Mouse (Mus musculus): ENCODE results near the gene Slc30a9.

Gene Slc30a9

DNA sequence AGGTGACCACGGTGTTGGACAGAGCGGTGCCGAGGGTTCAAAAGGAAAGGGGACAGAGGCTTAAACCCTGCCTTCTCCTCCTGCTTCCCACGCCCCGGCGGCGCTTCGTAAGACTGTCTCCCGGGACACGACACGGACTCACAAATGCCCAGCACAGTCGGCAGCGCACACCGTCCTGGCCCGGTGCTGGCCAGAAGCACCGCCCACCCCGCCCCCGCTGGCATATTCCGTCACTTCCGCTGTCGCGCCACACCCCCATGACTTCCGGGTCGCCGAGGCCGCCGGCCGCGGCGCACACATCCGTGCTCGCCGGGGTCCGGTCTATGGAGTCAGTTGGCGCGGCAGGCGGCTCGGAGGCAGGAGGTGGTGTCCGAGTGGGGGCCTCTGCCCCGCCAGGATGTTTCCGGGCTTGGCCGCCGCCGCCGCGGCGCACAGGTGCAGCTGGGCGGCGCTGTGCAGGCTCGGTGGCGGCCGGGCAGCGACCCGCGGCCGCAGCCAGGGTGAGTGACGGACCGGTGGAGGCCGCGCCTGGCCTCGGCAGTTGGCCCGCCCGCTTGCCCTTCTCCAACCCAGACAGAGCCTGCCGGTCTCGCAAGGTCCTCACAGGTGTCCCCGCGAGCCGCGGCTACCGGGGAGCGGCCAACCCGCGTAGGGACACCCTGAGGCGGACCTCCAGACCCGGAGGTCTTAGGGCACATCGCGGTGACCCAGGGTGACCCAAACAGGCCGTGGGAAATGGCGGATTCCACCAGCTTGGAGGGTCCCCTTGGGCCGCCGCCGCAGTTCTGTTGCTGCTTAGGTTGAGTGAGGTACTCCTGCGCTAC, at the start of gene Slc30a9:
Gene Slc30a9, plus strand, starts transcription at position 258 of the 824 bp plus-strand sequence.
- DNase-seq (ENCODE audit: low read depth, low spot score) = peak; percentile 72

DNA sequence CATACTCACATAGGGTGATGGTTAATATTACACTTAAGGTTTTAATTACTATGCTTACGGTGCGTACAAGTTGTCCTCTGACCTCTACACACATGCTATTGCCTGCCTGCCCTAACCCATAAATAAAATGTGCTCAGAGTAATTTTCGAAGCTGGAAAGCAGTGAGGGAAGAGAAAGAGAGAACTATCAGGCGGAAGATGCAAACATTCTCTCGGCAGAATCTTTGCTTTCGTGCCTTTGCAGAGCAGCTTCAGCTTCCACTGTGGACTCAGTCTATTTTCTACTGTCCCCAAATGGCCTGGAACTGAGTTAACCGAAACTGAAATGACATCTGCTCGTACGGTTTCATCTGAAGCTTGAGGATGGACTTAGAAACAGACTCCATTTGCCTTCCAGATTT, 48.3 kb upstream of the Slc30a9 start:
- DNase-seq (ENCODE audit: low read depth, low spot score) = peak; percentile 23

DNA sequence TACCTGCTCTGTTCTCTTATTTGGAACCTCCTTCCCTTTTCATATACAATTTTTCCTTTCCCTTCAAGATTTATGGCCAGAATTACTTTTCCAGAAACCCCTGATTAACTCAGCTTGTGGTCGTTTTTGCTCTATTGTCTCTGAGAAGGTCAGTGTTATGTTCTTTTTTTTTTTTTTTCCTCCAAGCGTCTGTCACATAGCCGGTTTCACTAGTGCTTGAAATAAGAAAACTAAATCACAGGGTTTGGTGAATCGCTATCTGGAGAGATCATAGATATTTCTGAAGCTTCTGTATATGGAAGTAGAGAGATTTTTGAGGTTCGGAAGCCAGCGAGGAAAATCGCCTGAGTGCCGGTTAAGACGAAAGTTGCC, 46.6 kb upstream of the Slc30a9 start:
- no peak for DNase-seq (ENCODE audit: low read depth, low spot score)

DNA sequence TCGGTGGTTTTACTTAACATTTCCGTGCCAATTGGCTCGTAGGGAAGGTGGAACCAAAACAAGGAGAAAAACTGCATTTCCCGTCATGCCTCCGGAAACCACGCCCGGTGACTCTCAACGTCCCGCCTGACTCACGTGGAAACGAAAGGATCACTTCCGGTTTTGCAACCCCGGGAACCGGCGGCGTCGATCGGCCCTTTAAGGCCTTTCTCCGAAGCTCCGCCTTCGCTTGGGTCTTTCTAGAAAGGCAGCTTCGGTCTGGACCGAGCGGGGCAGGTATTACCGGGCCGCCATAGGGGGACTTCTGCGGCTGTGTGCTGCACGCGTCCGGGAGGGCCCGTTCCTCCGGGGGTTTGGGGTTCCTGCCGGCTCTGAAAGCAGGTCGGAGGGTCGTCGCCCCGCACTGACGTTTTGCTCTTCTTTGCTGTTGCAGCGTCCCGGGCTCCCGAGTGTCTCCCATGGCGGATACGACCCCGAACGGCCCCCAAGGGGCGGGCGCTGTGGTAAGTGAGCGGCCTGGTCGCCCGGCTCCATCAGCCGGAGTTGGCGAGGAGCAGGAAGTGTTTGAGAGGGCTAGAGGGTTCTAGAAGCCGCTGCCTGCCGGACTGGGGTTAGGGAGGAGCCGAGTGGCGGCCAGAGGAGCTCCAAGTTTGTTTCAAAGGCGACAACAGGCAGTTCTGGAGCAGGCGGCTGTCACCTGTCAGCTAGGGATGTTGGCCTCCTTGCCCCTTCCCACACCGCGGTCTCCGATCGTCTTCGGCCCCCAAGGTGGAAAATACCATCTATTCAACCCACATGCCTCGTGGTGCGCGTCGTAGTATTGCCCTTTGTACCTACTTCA, 46.0 kb upstream of the Slc30a9 start, which contains the start of gene Tmem33:
Gene Tmem33, plus strand, starts transcription at position 35 of the 841 bp plus-strand sequence.
- DNase-seq (ENCODE audit: low read depth, low spot score) = peak; percentile 96

DNA sequence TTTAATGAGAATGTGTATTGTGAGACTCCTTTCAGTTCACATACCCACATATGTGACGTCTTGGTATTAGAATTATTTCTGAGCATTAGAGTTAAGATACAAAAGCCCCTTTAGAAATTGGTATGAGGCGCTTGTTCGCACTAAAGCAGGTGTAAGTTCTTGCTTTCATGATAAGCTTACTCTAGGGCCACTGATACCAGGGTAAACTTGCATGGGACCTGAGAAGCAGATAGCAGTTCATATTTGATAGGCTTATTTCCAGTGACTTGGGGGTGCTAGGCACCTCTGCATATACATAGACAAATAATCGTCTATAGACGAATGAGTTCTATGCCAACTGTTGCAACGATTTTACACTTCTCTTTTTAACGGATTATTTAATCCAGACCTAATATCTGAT, 43.8 kb upstream of the Slc30a9 start:
- DNase-seq (ENCODE audit: low read depth, low spot score) = no peak

DNA sequence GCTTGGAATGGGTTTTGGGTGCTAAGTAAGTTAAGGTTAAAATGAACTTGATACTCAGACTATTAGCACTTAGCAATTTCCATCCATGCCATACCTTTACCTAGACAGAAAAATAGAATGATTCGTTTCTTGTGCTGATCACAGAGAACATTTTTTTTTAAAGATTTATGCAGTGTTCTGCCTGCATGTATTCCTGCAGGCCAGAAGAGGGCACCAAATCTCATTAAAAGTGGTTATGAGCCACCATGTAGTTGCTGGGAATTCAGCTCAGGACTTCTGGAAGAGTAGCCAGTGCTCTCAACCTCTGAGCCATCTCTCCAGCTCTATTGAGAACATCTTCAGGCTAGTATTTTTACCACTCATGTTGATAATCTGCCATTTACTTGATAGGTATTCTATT, 40.6 kb upstream of the Slc30a9 start:
- no peak for DNase-seq (ENCODE audit: low read depth, low spot score)

DNA sequence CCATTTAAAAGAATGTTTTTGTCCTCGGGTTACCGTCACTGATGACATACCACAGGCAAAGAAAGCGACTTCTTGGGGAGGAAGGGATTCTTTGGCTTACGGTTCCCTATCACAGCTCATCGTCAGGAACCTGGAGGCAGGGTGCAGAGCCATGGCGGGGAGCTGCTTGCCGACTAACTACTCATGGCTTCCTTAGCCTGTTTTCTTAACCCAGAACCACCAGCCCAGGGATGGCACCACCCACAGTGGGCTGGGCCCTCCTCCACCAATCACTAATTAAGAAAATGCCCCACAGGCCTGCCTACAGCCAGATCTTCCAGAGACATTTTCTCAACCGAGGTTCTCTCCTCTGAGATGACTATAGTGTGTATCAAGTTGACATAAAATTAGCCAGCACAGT, 37.4 kb upstream of the Slc30a9 start:
- DNase-seq (ENCODE audit: low read depth, low spot score) = no peak

DNA sequence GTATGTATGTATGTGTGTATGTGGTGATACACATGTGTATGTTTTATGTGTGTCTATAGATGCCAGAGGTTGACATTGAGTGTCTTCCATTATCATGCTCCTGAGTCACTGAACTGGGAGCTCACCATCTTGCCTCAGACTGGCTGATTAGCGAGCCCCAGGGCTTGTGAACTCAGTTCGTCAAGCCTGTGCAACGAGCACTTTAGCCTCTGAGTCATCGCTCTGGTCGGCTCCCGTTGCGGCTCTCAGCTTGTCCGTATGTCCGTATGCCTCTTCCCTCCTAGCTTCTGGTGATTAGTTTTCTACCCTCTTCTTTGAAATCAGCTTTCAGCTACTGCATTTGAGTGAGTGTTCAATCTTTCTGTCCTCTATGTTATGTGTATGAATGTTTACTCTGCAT, 27.3 kb upstream of the Slc30a9 start:
- no peak for DNase-seq (ENCODE audit: low read depth, low spot score)

DNA sequence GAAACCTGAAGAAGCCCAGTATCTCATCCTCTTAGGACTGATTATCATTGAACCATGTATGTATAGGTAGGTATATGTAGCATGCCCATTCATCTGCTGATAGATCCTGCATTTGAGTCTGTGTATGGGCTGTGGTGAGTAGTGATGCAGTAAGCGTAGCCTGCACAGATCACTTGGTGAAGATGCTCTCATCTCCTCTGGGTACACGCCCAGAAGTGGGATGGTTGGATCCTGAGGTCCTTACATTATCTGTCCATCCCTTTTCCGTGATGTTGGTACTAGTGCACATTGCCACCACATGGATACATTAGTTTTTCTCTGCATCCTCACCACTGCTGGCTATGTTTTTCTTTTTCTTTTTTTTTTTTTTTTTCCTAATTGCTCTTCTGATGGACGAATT, 26.9 kb upstream of the Slc30a9 start:
- DNase-seq (ENCODE audit: low read depth, low spot score) = no peak

DNA sequence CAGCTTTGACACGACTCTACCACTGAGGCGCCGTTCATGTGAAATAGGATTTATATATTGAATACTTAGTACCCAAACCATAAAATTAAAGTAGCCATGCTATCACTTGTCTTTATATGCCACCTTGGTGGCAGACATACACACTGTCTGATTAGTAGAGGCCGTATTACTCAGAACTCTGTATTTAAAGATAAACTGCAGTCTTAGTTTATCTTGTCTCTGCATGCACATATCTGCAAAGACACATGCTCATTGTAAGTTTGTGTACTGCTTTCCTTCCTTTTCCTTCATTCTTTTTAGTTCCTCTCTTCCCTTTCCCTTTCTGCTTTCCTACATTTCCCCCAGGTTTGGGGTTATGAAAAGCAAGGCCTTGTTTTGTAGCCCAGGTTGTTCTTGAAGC, 26.4 kb upstream of the Slc30a9 start:
- no peak for DNase-seq (ENCODE audit: low read depth, low spot score)

DNA sequence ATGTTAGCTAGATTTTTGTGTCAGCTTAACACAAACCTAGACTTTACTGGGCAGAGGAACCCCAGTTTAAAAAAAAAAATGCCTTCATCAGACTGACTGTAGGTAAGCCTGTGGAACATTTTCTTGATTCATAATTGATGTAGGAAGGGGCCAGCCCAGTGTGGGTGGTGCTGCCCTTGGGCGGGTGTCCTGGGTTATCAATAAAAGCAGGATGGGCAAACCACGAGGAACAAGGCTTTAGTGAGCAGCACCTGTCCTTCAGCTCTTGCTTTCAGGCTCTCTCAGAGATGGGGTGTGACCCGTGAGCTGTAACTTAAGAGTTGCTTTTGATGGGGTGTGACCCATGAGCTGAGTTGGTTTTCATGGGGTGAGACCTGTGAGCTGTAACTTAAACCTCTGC, 11.7 kb upstream of the Slc30a9 start:
- no peak for DNase-seq (ENCODE audit: low read depth, low spot score)

DNA sequence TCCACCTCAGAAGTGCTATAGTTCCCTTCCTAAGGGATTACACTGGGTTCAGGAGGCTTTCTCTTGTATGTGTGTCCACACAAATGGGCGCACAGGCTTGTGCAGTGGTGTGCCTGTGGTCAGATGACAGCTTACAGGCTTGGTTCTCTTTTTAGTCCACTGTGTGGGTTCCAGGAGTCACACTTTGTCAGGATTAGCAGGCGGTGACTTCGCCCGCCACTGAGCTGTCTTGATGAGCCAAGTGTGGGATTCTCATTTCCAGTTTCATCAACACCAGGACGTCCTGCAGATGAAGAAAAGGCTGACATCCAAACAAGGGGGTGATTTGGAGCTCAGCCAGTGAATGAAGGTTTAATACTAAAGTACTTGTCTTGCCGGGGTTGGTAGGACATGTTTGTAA, 11.1 kb upstream of the Slc30a9 start:
- DNase-seq (ENCODE audit: low read depth, low spot score) = peak; percentile 21

DNA sequence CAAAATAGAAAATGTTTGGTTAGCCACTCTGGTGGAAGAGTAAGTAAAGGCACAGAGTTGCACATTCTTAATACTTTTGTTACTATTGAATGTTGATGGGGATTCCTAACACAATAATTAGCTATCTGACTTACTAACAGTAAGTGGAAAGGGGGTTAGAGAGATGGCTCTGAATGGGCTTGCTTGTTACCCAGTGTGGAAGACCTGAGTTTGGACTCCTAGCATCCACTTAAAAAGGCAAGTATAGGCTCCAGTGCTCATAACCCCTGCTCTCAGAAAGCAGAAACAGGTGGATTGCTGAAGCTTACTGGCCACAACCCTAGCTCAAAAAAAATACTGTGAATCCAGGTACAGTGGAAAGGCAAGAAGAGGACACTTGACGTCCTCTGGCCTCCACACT, 10.6 kb upstream of the Slc30a9 start:
- no peak for DNase-seq (ENCODE audit: low read depth, low spot score)

DNA sequence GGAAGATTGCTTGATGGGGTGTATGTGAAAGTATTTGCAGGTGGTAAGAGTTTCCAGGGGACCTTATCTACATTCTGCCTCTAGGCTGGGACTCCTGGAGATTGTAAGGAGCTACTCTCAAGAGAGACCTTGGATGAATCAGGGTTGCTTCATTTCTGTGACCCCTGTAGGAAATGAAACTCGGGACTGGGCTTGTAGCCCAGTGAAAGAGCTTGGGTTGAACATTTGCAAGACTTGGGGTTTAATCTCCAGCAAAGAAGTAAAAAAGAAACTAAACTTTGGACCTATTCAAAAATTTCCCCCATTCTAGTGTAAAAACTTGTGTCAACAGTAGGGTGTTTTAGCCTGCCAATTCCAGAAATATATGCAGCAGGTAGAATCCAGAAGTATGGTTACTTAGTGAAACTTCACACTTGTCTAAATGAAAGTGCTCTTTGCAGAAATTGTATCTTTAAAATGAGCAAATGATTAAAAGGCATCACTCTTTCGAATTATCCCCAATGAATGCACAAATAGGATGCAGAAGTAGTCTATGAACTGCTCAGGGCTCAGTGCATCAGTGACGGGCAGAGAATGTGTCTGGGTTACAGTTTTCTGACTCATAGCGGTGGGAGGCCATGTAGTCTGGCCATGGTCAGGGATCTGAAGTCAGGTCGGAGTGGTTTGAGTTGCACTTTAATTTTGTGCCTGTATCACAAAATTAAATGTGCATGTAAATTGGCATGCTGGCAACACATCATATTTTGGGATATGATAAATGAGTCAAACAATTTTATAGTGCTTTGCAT, 9.5 kb upstream of the Slc30a9 start:
- DNase-seq (ENCODE audit: low read depth, low spot score) = no peak

DNA sequence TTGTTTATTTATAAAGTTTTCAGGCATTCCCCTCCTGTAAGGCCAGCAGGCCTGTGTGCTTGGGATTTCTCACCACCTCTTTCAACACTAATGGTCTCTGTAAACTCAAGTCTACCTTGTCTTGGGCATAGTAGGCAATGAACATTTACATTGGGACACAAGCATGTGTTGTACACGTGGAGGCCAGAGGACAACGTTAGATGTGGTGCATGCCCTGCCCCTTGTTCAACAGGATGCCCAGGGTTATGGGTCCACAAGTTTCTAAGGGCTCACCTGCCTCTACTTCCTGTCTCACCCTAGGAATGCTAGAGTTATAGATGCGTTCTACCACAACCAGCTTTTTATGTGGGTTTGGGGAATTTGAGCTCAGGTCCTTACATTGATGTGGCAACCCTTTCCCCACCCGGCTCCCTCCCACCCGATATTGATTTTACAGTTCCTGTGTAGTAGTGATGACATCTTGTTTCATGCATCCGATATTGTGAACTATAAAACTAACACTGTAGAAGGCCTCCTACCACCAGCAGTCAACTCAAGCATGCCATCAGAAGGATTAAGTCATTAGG, 6.8 kb upstream of the Slc30a9 start:
- DNase-seq (ENCODE audit: low read depth, low spot score) = no peak

DNA sequence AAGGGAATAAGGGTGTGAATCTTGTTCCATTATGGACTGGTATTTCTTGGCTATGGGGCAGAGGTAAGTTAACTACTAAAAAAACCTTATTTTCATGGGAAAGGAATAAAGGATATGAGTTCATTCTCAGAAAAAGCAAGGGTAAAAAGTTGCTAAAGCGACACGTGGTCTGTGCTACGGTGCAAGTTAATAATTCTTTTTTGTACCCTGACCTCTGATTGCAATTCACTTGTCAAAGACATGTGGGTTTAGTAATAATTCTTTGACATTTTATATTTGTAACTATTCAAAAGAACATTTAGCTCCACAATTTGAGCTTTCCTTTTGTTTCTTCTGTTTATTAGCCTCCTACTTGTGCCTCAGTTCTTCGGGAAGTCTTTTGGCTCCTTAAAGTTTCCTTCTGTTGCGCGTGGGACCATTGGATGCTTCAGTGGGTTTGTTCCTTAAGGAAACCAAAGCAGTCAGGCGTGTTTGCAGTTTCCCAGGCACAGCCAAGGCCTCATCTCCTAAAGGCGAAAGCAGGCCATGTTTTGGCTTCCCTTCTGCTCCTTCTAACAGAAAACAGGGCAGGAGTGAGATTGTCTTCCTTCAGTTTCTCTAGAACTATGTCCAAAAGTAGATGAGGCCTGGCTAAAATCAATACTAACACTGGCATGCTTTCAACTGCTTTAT, 5.7 kb upstream of the Slc30a9 start:
- no peak for DNase-seq (ENCODE audit: low read depth, low spot score)

DNA sequence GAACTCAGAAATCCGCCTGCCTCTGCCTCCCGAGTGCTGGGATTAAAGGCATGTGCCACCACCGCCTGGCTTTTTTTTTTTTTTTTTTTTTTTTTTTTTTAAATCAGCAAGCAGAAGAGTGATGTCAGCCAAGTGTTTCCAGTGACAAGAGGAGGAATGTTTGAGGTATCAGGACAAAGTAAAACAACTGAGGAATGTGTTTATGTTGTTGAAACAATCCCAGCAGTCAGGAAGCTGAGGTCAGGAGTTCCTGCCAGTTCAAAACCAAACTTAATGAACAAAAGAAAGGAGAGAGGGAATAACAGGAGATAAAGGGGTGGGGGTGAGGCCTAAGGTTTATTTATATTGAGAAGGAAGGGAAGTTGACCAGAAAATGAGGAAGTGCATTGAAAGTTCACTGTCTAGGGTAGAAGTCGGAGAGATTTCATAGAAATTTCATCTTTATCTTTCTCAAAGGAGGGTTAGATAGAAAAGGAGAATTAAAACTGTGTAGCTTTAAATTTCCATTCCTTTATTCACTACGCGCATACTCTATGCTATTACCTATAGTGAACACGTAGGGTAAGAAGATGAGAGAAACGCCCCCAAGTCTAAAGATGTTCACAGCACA, 4.9 kb upstream of the Slc30a9 start:
- no peak for DNase-seq (ENCODE audit: low read depth, low spot score)

DNA sequence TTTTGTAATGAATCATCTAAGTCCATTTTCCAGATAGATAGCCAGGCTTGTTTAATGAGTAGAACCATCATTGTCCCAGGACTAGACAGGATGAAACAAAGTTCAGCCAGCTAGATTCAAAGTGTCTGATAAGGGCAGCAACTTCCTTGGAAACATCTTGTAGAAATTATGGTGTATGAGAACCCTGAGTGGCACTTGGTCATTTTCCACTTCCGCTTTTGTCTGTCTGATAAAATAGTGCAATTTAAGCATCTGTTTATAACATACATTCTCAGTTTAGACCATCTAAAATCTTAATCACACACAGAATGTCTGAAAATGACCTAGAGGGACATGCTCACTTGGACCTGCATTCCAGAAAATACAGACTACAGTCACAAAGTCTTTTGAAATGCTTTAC, 2.9 kb upstream of the Slc30a9 start:
- no peak for DNase-seq (ENCODE audit: low read depth, low spot score)

DNA sequence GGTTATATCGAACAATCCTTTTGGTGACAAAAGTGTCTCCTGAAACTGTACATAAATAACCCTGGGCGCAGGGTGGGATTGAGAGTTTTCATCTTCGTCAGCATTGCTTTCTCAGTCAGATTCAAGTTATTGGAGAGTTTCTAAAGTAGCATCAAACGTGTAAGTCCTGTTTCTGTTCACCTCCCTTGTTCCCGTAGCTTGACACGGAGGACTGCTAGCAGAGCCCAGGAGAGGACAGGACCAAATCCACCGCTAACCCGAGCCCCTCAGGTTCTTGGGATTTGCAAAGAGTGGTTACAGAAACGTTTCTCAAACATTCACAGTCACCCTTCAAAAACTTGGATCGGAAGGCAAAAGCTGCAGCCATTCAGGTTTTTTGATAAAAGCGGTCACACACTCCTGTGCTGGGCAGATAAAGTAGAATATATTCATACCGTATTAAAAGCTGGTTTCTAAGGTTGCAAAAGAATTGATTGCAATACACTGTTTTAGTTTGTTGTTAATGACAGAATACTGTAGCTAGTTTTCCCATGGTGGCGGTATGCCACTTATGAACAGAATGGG, 986 bp downstream of the Slc30a9 start:
- no peak for DNase-seq (ENCODE audit: low read depth, low spot score)

DNA sequence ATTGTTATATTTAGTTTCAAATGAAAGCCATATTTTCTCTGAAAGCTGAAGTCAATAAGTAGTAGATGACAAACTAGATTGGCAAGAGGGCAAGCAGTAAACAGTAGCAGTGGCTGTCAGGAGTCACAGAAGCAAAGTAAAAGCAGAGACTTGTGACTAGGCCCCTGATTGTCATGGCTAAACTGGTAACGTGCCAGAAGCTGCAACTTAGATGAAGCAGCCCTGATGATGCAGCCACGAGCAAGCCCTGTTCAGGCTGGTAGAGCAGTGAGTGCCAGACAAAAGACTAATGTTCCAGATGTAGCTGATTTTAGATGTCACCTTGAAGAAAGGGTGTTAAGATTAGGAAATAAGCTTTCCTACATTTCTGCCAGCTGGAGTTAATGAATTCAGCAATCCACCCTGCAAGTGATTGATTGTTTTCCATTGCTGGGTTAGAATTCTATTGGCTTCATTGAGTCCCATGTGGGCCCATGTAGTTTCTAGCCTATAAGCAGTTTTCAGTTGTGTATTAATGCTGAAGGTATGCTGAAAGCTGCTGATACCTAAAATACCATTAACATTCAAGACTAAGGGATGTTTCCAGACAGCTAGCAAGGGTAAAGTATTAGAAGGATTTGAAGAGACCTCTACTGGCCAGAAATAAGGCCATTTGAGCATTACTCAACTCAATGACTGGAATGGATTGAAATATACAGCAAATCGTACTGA, 5.2 kb downstream of the Slc30a9 start:
- no peak for DNase-seq (ENCODE audit: low read depth, low spot score)
